Mouse (Mus musculus): ENCODE data around the gene Ube2o.

GRCm38 (mm10) chr11:116586310-116586709 lies 5.1 kb upstream of the Ube2o start, which contains the start of gene Aanat:
- TF ChIP-seq CTCF (IDR thresholded peaks at IDR 0.05; ENCODE audit: low read depth, low read length), result no peak
- TF ChIP-seq POLR2AphosphoS5 (IDR thresholded peaks at IDR 0.05; ENCODE audit: insufficient replicate concordance, low read depth, low read length), result no peak

Measured in G1E (cell line).